Mouse (Mus musculus) heart, embryonic 10.5 days (tissue): Measurements from ENCODE around the gene Ctc1. TPM values are rescaled to one million over a fixed set of nuclear protein-coding genes. Genes with fewer than 3 reads are reported as not detected.

Source experiments
- DNase-seq: peaks from one replicate; pipeline ENCODE4 v3.0.0-alpha.2; 2017; ENCODE audit warnings: low spot score
- H3K27ac ChIP-seq: fragments of 300-500 bp; sonication (generic); 2 replicates; pipeline ENCODE4 v1.5.1; 2016; ENCODE audit warnings: mild to moderate bottlenecking
- H3K27me3 ChIP-seq: fragments of 300-500 bp; sonication (generic); 2 replicates; pipeline ENCODE4 v1.6.1; 2016; ENCODE audit warnings: mild to moderate bottlenecking; ENCODE audit not compliant: poor library complexity, insufficient read depth, severe bottlenecking
- H3K36me3 ChIP-seq: fragments of 300-500 bp; sonication (generic); 2 replicates; pipeline ENCODE4 v1.6.1; 2016; ENCODE audit warnings: mild to moderate bottlenecking, moderate library complexity
- H3K4me1 ChIP-seq: fragments of 300-500 bp; sonication (generic); 2 replicates; pipeline ENCODE4 v1.6.1; 2016; ENCODE audit warnings: mild to moderate bottlenecking
- H3K4me3 ChIP-seq: fragments of 300-500 bp; sonication (generic); 2 replicates; pipeline ENCODE4 v1.5.1; 2016; ENCODE audit warnings: mild to moderate bottlenecking, moderate library complexity
- H3K9me3 ChIP-seq: fragments of 300-500 bp; sonication (generic); 2 replicates; pipeline ENCODE4 v1.6.1; 2016; ENCODE audit warnings: mild to moderate bottlenecking, moderate library complexity
- WGBS: fragments of 180-500 bp; shearing (Covaris S2); methylation state at CpG from one replicate; pipeline ENCODE4 v1.1.7; 2016; 5-methylcytosine and 5-hydroxymethylcytosine counted together
- polyA plus RNA-seq: library from polyadenylated mRNA; unstranded; fragments of >200 nt; fragmentation: Nextera tagmentation; extraction: Ambion mirVana; gene quantifications from 2 replicates; pipeline ENCODE4 v1.2.1, GENCODE M21; 2016

Ctc1 gene
- polyA plus RNA-seq, 1 experiment from 2014 or later = 69.0 TPM

DNA sequence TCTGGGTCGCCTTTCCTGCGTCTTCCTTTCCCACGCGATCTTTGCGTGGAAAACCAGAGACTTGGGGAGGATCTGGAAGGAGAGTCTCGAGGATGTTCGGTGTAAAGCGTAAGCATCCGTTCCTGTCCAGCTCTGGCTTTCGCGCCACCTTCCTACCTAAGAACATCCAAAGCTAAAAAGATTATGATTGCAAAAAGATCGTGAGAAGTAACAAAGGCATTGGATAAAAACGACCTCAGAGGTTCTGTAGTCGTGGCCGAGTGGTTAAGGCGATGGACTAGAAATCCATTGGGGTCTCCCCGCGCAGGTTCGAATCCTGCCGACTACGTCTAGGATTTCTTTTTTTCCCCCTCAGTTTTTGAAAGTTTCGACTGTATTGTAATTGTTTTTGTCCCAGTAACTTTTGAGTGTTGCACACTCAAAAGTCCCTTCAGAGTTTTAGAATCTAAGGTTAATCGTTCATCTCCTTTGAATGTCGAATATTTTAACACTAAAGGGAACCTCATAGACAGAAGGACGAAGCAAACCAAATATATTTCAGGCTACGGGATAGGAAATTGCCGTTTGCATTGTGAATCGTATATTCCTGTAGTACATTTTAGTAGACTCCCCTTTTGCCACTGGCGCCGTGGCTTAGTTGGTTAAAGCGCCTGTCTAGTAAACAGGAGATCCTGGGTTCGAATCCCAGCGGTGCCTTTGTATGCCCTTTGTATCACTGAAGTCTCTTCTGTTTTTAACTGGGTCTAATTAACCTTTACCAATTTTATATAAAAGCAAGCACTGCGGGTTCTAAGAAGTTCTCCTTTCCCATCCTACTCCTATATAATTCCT is 21.7 kb downstream of the Ctc1 start:
- Histone ChIP-seq H3K4me1 (peaks cover 30% of the 10 kb centered on the region), H3K27ac (peak overlapping the region; percentile 87), H3K27me3 (no peaks in the 10 kb centered on the region), H3K4me3 (peak overlapping the region; percentile 77), H3K36me3 (peaks cover 40% of the 10 kb centered on the region), H3K9me3 (no peaks in the 10 kb centered on the region)
- peak; percentile 92 for DNase-seq
- WGBS = 1% methylated on average over 34 of the region's 34 CpGs

DNA sequence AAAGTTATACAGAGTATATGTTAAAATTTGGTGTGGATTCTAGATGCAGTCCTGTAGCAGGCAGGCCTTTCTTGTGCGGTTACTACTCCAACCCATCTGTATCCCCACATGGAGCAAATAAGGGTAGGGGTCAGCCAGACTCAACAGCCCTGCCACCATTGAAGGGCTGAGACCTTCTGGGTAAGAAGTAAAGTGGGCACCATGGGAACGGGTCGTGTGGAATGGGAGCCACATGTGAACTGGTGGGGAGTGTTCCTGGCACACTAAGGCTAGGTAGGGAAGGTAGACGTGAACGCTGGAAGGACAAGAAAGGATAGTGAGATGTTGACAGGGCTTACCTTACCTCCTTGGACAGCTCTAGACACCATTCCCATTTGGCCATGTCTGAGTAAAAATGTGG is 22.5 kb downstream of the Ctc1 start:
- H3K36me3 ChIP-seq = peaks cover 32% of the 10 kb centered on the region
- WGBS = 68% methylated on average over 5 of the region's 5 CpGs
- peaks cover 30% of the 10 kb centered on the region for H3K4me1 ChIP-seq
- no peaks in the 10 kb centered on the region for H3K27me3 ChIP-seq
- DNase-seq = no peak
- 0 out of 2 replicates have a peak overlapping the region, but pooled peaks have one; percentile 77 for H3K4me3 ChIP-seq
- no peak overlapping the region for H3K27ac ChIP-seq
- H3K9me3 ChIP-seq = no peaks in the 10 kb centered on the region

DNA sequence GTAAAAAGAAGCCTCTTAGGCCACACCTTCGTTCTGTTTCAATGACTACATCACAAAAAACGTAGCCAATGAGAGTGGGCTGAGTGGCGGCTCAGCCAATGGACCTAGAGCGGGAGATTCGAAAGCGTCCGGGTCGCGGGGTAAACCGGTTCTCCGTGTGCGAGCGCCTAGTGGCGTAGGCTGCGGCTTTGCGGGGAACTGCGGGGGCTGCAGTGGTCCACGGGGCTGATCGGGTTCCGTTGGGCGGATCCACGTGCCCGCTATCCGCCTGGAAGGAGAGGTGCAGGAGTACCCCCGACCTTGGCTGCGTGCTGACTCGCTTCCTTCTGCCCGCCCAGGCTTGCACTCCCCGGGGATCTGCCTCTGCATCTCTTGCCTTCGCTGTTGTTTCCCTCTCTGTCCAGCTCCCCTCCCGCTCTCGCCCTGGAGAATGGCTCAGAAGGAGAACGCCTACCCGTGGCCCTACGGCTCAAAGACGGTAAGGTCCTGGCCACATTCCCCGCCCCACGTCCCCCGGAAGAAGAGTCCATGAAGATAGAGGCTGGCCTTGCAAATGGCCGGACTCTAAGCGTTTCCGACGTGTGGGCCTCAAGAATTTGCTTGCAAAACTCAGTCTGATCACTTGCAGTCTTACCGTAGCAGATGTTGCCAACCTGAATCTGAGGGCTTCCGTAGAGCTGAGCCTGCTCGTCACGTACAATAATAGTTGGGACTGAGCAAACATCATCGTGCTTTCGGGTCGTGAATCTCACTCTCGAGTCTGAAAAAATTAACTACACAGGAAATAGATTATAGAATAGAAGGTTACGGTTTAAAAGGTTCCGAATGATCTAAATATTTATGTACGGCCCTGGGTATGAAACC is 30.1 kb downstream of the Ctc1 start, which contains the start of gene Aurkb:
Gene Aurkb, plus strand, starts transcription at position 117 of the 864 bp plus-strand sequence.
- Histone ChIP-seq H3K4me1 (peaks cover 24% of the 10 kb centered on the region), H3K27me3 (no peaks in the 10 kb centered on the region), H3K27ac (peak within 1 kb of the TSS; percentile 96), H3K9me3 (no peaks in the 10 kb centered on the region), H3K36me3 (peaks cover 32% of the 10 kb centered on the region), H3K4me3 (peak within 1 kb of the TSS; percentile 96)
- WGBS = under 1% methylated on average over 54 of the region's 54 CpGs
- peak; percentile 96 for DNase-seq

DNA sequence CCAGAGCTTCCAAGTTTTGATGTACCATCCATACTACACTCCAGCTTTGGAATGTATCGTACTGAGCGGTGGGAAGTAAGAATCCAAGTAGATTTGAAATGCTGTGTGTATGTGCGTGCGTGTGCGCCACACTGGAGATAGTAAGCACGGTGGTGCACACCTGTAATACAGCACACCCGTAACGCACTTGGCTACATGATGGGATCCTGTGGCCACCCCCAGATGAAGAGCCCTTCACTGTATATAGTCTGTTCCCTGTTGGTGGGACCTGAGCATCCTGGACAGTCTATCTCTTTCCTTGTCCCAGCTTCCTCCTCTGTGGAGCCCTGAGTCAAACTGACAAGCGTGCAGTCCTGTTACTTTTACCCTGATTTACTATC is 30.7 kb downstream of the Ctc1 start:
- peaks cover 24% of the 10 kb centered on the region for H3K4me1 ChIP-seq
- no peaks in the 10 kb centered on the region for H3K9me3 ChIP-seq
- H3K27ac ChIP-seq = peak overlapping the region; percentile 96
- no peak for DNase-seq
- no peaks in the 10 kb centered on the region for H3K27me3 ChIP-seq
- WGBS = 17% methylated on average over 9 of the region's 9 CpGs
- H3K4me3 ChIP-seq = peak overlapping the region; percentile 96
- H3K36me3 ChIP-seq = peaks cover 38% of the 10 kb centered on the region

DNA sequence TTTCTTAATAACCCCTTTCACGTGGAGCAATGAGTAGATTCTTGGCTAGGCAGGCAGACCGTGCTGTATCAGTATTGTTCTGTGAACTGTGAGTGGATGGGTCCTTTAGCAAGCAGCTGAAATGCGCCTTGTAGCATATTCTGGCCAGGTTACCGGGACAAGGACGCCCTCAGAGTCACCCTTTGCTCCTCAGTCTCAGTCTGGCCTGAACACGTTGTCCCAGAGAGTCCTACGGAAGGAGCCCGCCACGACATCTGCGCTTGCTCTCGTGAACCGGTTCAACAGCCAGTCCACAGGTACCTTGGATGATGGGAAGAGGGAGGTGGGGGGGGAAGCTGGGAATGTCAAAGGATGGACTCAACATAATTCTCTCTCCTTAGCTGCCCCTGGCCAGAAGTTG is 31.9 kb downstream of the Ctc1 start:
- H3K4me1 ChIP-seq = peaks cover 24% of the 10 kb centered on the region
- H3K27me3 ChIP-seq = no peaks in the 10 kb centered on the region
- H3K4me3 ChIP-seq = peak overlapping the region; percentile 96
- H3K36me3 ChIP-seq = peaks cover 44% of the 10 kb centered on the region
- 90% methylated on average over 12 of the region's 12 CpGs for WGBS
- DNase-seq = peak; percentile 75
- no peak overlapping the region for H3K27ac ChIP-seq
- no peaks in the 10 kb centered on the region for H3K9me3 ChIP-seq

DNA sequence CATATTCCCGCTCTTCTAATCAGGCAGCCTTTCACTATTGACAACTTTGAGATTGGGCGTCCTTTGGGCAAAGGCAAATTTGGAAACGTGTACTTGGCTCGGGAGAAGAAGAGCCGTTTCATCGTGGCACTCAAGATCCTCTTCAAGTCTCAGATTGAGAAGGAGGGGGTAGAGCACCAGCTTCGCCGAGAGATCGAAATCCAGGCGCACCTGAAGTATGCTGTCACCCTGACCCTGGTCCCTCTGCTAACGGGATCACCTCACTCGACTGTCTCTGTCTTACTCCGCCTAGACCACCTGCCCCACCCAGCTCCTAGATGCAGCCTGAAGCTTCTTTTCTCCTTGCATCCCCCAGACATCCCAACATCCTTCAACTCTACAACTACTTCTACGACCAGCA is 32.4 kb downstream of the Ctc1 start:
- Histone ChIP-seq H3K9me3 (no peaks in the 10 kb centered on the region), H3K36me3 (peaks cover 50% of the 10 kb centered on the region), H3K27me3 (no peaks in the 10 kb centered on the region), H3K4me3 (no peak overlapping the region), H3K4me1 (peaks cover 24% of the 10 kb centered on the region), H3K27ac (no peak overlapping the region)
- WGBS = 90% methylated on average over 14 of the region's 14 CpGs
- DNase-seq = peak; percentile 70

DNA sequence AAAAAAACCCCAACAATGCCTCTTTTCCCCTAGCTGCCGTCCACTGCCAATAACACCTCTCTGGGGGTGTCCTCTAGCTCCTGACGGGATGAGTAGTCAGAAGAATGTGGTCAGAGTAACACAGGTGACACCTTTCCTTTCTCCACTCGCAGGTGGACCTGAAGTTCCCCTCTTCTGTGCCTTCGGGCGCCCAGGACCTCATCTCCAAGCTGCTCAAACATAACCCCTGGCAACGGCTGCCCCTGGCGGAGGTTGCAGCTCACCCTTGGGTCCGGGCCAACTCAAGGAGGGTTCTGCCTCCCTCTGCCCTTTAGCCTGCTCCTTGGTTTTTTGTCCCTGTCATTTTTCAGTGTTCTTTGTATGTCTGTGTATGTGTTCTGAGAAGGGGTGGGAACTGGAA is 35.0 kb downstream of the Ctc1 start:
- Histone ChIP-seq H3K27ac (no peak overlapping the region), H3K4me1 (peaks cover 24% of the 10 kb centered on the region), H3K36me3 (peaks cover 65% of the 10 kb centered on the region), H3K9me3 (no peaks in the 10 kb centered on the region), H3K4me3 (no peak overlapping the region), H3K27me3 (no peaks in the 10 kb centered on the region)
- 89% methylated on average over 8 of the region's 8 CpGs for WGBS
- DNase-seq = peak; percentile 70

DNA sequence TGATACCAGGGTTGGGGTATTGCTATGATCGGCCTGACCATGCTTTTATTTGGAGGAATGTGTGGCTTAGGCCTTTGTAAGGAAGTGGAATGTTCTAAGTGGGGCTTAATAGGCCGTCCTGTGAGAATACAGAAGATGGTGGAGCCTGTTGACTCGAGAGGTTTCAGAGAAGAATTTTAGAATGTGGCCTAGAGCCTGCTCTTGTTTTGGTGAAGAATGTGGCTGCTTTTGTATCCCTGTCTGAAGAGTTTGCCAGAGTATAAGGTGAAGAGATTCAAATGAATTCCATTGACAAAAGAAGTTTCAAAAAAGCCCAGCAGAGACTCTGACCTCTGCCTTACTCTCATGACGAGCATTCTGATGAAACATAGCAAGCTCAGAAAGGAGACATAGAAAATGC is 36.1 kb downstream of the Ctc1 start:
- Histone ChIP-seq H3K27me3 (no peaks in the 10 kb centered on the region), H3K9me3 (no peaks in the 10 kb centered on the region), H3K4me1 (peaks cover 21% of the 10 kb centered on the region), H3K4me3 (no peak overlapping the region), H3K27ac (no peak overlapping the region), H3K36me3 (peaks cover 65% of the 10 kb centered on the region)
- DNase-seq = no peak
- WGBS = 89% methylated on average over 4 of the region's 4 CpGs

DNA sequence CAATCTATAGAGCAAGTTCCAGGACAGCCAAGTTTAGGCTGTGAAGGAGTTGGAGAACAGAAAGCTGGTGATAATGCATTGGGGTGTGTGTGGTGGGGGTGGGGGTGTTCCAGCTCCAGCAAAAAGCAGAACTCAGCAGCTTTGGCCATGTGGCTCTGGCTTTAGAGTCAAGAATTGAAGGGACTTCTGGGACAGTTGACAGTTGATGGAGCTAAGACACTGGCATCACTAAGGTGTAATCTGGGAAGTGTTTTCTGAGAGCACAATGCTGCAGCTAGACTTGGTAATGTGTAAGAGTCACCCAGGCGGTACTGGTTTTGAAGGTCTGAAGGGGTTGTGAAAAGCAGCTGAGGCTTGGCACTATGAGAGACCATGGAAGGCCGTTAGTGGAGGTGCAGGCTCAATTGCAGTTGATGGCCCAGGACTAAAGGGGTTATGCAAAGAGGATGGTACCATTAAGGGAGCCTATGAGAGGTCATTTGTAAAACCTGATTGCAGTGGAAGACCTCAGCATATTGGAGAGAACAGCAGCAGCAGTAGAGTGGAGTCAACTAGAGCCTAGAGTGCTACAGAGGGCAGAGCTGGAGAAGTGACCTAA is 37.2 kb downstream of the Ctc1 start:
- no peak overlapping the region for H3K27ac ChIP-seq
- 85% methylated on average over 2 of the region's 2 CpGs for WGBS
- H3K36me3 ChIP-seq = peaks cover 61% of the 10 kb centered on the region
- no peaks in the 10 kb centered on the region for H3K27me3 ChIP-seq
- H3K9me3 ChIP-seq = no peaks in the 10 kb centered on the region
- DNase-seq = peak; percentile 71
- no peak overlapping the region for H3K4me3 ChIP-seq
- peaks cover 9% of the 10 kb centered on the region; the same call in 1 of the 2 replicates for H3K4me1 ChIP-seq

DNA sequence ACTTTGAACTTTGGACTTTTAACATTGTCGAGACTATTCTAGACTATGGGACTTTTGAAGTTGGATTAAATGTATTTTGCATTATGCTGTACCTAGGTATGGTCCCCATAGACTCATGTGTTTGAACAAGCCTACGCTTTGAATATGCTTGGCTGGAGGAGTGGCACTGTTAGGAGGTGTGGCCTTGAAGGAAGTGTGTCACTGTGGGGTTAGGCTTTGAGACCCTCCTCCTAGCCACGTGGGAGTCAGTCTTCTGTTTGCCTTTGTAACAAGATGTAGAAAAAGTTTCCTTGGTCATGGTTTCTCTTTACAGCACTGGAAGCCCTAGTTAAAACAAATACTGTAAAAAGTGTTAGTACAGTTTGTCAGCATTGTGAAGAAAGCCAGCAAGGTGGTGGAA is 38.1 kb downstream of the Ctc1 start:
- Histone ChIP-seq H3K9me3 (no peaks in the 10 kb centered on the region), H3K27me3 (no peaks in the 10 kb centered on the region), H3K36me3 (peaks cover 52% of the 10 kb centered on the region), H3K4me1 (peaks cover 10% of the 10 kb centered on the region), H3K27ac (no peak overlapping the region), H3K4me3 (no peak overlapping the region)
- WGBS = 72% methylated on average over 3 of the region's 3 CpGs
- DNase-seq = no peak

DNA sequence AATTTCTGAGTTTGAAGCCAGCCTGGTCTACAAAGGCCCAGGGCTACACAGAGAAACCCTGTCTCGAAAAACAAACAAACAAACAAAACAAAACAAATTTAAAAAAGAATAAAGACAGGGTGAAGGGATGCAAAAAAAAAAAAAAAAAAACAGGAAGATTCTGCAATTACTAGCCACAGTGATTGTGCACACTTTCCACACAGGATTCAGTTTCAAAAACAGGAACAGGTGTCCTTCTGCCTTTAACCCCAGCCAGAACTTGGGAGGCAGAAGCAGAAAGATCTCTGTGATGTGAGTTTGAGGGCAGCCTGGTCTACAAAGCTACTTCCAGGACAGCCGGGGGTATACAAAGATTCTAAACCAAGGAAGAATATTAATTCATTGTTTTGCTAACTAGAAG is 42.6 kb downstream of the Ctc1 start:
- DNase-seq = peak; percentile 58
- Histone ChIP-seq H3K27ac (peak overlapping the region; percentile 95; the same call in 1 of the 2 replicates), H3K36me3 (peaks cover 15% of the 10 kb centered on the region), H3K4me1 (peaks cover 27% of the 10 kb centered on the region), H3K4me3 (peak overlapping the region; percentile 81), H3K27me3 (no peaks in the 10 kb centered on the region), H3K9me3 (no peaks in the 10 kb centered on the region)
- WGBS = 72% methylated on average over 2 of the region's 2 CpGs

DNA sequence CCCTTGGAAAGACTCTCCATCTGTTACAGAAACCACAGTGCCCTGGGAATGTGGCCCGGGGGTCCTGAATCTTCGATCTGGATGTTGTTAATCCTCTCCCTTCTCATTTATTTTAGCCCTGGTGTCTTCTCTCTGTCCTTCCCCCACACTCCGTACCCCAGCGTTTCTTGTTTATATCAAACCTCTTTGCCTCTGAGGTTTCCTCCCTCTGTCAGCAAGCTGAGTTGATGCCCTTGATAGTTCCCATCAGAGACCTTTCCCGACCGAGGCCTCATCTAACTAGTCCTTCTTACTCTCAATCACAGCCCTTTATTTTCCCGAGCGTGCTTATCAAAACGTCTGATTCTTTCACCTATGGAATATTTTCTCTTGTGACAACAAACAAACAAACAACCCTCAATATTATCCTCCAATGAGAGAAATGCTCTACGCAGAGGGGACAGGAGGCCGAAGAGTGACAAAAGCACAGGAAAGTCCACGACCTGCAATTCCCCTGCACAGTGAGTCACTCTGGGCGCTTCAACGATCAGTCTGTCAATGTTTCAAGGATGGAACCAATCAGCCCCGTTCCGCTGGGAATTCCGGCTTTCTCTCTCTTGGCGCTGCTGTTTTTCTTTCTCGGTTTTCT is 43.1 kb downstream of the Ctc1 start:
- Histone ChIP-seq H3K4me3 (peak overlapping the region; percentile 81), H3K27ac (peak overlapping the region; percentile 95), H3K4me1 (peaks cover 27% of the 10 kb centered on the region), H3K27me3 (no peaks in the 10 kb centered on the region), H3K9me3 (no peaks in the 10 kb centered on the region), H3K36me3 (peaks cover 9% of the 10 kb centered on the region; the same call in 1 of the 2 replicates)
- WGBS = 2% methylated on average over 19 of the region's 19 CpGs
- peak; percentile 75 for DNase-seq
